Mouse (Mus musculus): ENCODE measurements at regions not wholly inside any gene's neighbourhood (a gene's known extent, or its start where the extent isn't known, plus 50 kb on each side); places are given as distances from the start of the nearest gene placed in this dataset.

GRCm38 (mm10) chr14:16927136-16927535 is 108.2 kb upstream of the Rarb start:
- DNase-seq (ENCODE audit: low spot score in 2 of 2) = no peak

GRCm38 (mm10) chr14:16901534-16902147 is 82.7 kb upstream of the Rarb start:
- no peak for DNase-seq (ENCODE audit: low spot score in 2 of 2)

GRCm38 (mm10) chr14:16897747-16898544 is 79.0 kb upstream of the Rarb start:
- no peak for DNase-seq (ENCODE audit: low spot score in 2 of 2)

- DNase-seq (ENCODE audit: low spot score in 2 of 2) = no peak
Observed at GRCm38 (mm10) chr14:16896974-16897373, 78.0 kb upstream of the Rarb start.

- DNase-seq (ENCODE audit: low spot score in 2 of 2) = no peak
Observed at GRCm38 (mm10) chr14:16881249-16881648, 62.3 kb upstream of the Rarb start.

- no peak for DNase-seq (ENCODE audit: low spot score in 2 of 2)
Observed at GRCm38 (mm10) chr14:16869221-16869620, 50.3 kb upstream of the Rarb start.
